Mouse (Mus musculus) WW6 (cell line): ENCODE results near the gene Trp63.

Experiments used
- DNase-seq: peaks from one replicate; pipeline ENCODE4 v3.0.0-alpha.2; 2013; ENCODE audit warnings: low read depth, low spot score

The Trp63 gene

DNA sequence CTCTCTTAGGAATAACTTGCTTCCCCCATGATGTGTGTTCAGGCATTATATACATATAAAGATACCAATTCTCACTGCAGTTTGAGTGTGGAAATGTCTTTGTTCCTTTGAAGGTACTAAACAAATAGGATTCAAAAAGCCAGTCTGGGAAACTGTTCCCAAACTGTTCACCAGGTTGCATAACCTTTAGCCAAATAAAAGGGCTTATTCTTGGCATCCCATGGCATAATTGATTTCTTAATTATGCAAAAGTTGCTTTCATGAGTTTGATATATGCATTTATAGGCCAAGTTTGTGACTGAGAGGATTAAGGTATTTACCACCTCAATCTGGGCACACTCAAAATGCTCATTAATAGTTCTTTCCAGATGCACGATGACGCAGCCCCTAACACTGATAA lies 192.1 kb downstream of the Trp63 start:
- DNase-seq: no peak

DNA sequence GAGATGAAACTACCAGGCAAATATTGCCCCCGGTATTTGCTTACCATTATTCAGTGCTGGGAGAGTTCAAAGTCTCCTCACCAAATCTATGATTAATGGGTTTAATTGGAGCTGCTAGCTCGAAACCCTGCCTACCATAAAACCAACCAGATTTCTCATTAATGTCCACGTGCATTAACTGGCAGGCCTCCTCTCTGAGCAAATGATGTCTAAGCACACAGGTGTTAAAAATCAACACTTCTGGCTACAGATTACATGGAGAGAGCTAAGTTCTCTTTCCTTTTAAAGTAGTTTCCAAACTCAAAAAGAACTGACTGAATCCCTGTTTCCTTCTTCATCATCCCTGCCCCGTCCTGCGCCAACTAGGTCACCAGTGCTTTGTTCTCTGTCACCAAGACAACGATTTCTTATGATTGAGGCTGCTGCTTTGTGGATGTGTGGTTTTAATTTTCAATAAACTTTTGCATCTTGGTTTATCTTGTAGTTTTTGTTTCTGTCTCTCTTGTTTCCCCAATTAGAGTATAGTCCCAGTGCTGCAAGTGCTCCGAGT lies 193.9 kb downstream of the Trp63 start:
- DNase-seq: no peak

DNA sequence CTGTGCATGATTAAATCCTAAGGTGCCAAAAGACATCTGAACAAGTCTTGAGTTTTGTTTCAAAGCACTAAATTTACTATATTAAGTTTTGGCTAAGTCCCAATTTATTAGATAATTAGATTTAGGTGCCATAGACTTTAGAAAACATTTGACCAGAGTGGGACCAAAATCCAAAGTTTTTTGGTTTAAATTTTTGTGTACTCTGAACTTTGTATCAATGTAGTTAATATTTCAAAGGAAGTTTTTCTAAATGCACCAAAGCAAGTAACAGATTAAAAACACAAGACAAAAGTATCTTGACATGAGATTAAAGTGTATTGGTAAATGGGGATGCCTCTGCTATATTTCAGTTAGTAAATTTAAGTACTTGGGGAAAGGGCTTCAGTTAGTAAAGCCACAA lies 194.6 kb downstream of the Trp63 start:
- no peak for DNase-seq

DNA sequence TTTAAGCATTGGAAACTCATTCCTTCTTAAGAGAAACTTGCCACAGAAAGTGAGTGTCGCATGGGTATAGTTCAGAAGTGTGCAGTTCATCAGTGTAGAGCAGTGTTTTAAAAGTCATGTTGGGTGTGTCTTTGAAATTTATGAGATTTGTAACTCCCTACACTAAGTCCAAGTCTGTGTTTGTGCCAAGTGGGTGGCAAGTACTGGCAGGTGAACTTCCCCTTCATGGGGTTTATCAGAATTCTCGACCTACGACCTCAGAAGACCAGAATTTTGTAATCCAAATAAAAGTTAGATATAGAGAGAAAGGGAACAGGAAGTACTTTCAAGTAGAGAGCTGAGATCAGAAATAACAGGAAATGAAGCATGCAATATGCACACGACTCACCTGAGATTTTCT lies 215.5 kb downstream of the Trp63 start:
- DNase-seq: no peak

DNA sequence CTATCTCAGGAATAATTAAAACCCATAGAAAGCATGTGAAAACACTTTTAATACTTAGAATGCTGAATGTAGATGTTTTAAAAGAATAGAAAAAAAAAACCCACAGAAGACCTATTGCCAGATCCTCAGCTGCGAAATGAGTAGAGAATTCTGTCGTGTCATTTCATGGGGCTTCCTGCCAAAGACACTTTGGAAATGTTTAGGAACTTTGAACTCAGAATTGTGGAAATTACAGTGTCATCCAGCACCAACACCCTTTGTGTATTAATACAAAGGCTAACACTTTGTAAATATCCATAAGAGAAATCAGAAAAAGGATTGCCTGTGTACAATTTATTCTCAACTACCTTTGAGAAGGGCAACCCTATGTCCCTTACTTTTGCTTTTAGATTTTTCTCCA lies 216.1 kb downstream of the Trp63 start:
- no peak for DNase-seq

DNA sequence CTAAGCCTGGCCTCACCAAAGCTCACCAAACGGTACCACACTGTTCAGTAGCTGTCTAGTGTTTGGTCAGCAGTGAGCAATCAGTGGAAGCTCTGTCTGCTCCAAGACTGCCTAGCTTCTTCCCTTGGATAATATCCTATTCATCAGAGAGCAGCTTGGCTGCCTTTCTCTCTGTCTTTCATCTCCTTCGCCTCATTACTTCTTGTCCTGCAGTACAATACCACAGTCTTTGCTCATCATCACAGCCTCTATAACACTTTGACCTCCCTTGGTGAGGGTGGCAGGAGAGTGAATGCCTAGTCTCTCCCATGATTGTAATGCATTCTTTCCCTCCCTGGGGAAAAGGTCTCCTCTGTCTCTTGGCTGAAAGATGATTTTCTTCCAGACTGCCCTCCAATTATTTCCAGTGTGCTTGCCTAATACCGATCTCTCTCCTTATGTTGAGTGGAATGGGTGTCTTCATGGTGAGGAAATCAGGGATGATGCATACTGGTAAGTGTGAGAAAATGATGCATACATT lies 216.9 kb downstream of the Trp63 start:
- no peak for DNase-seq

DNA sequence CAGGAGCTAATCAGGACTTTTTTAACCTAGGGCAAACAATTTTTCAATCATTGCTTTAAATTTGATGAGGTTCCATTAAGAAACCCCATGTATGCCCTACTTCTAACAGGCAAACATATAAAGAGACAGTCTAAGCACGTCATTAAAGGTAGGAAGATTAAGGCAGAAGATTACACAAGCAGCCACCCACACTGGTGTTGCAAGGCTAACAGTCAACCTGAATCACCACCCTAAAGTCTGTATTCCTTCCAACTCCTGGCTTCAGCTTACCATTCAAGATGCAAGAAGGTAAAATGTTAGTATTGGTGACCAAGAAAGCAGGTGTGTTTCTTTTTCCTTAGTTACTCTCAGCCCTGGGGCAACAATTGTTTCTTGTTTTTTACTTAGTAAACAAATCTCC lies 228.6 kb downstream of the Trp63 start:
- no peak for DNase-seq

DNA sequence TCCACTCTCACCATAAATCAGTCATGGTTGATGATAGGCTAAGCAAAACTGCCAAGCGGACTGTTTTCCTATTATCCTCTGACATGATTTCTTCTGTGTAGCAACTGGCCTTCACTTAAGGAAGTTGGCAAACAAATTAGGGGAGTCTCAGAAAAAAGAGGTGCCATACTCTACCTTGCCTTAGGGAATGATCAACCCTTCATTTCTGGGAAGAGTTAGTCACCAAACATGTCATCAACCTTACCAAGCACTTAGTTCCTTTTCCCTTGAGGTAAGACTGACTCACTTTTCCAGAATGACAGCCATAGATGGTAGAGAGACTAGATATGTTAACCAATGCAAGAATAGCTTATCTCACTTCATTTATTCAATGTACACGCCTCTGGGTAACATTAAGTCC lies 250.6 kb downstream of the Trp63 start:
- DNase-seq: no peak
